Mouse (Mus musculus) c-Kit-negative CD71-positive TER-119-positive erythroid progenitor cells, embryonic 14.5 days (primary cell): ENCODE measurements at regions not wholly inside any gene's neighbourhood (a gene's known extent, or its start where the extent isn't known, plus 50 kb on each side); places are given as distances from the start of the nearest gene placed in this dataset.

Experiments
- DNase-seq: peaks from one replicate; pipeline ENCODE4 v3.0.0-alpha.2; 2013; ENCODE audit warnings: low read depth, low spot score

GRCm38 (mm10) chr2:133362693-133363443 lies 189.1 kb upstream of the Bmp2 start:
- no peak for DNase-seq

GRCm38 (mm10) chr2:133371490-133372215 lies 180.3 kb upstream of the Bmp2 start:
- no peak for DNase-seq

GRCm38 (mm10) chr2:133373543-133373942 lies 178.4 kb upstream of the Bmp2 start:
- DNase-seq = peak; percentile 5

GRCm38 (mm10) chr2:133381054-133381453 lies 170.9 kb upstream of the Bmp2 start:
- no peak for DNase-seq

- no peak for DNase-seq
Observed at GRCm38 (mm10) chr2:133383135-133383920, 168.6 kb upstream of the Bmp2 start.

- DNase-seq = no peak
Observed at GRCm38 (mm10) chr2:133385297-133385696, 166.7 kb upstream of the Bmp2 start.

- DNase-seq = no peak
Observed at GRCm38 (mm10) chr2:133387349-133387748, 164.6 kb upstream of the Bmp2 start.

GRCm38 (mm10) chr2:133392298-133392697 lies 159.7 kb upstream of the Bmp2 start:
- no peak for DNase-seq

GRCm38 (mm10) chr2:133397566-133397965 lies 154.4 kb upstream of the Bmp2 start:
- DNase-seq = no peak

- DNase-seq = peak; percentile 1
Observed at GRCm38 (mm10) chr2:133399059-133399690, 152.8 kb upstream of the Bmp2 start.

- DNase-seq = no peak
Observed at GRCm38 (mm10) chr2:133400963-133401362, 151.0 kb upstream of the Bmp2 start.

- DNase-seq = no peak
Observed at GRCm38 (mm10) chr2:133416990-133417581, 134.9 kb upstream of the Bmp2 start.

- no peak for DNase-seq
Observed at GRCm38 (mm10) chr2:133419686-133420303, 132.2 kb upstream of the Bmp2 start.

- no peak for DNase-seq
Observed at GRCm38 (mm10) chr2:133425538-133425937, 126.4 kb upstream of the Bmp2 start.

GRCm38 (mm10) chr2:133427039-133427438 lies 124.9 kb upstream of the Bmp2 start:
- no peak for DNase-seq

GRCm38 (mm10) chr2:133429369-133430062 lies 122.4 kb upstream of the Bmp2 start:
- no peak for DNase-seq

- peak; percentile 44 for DNase-seq
Observed at GRCm38 (mm10) chr2:133430741-133431438, 121.1 kb upstream of the Bmp2 start.

GRCm38 (mm10) chr2:133432141-133432813 lies 119.7 kb upstream of the Bmp2 start:
- DNase-seq = no peak
